Mouse (Mus musculus): Measurements from ENCODE around the gene Kctd11. TPM values are rescaled to one million over a fixed set of nuclear protein-coding genes. Genes with fewer than 3 reads are reported as not detected.
A peak's percentile ranks its signal among the peaks of the same experiment; 100 is the strongest.

Gene Kctd11
- polyA plus RNA-seq, 1 experiment from 2014 or later, result 3.3 TPM

DNA sequence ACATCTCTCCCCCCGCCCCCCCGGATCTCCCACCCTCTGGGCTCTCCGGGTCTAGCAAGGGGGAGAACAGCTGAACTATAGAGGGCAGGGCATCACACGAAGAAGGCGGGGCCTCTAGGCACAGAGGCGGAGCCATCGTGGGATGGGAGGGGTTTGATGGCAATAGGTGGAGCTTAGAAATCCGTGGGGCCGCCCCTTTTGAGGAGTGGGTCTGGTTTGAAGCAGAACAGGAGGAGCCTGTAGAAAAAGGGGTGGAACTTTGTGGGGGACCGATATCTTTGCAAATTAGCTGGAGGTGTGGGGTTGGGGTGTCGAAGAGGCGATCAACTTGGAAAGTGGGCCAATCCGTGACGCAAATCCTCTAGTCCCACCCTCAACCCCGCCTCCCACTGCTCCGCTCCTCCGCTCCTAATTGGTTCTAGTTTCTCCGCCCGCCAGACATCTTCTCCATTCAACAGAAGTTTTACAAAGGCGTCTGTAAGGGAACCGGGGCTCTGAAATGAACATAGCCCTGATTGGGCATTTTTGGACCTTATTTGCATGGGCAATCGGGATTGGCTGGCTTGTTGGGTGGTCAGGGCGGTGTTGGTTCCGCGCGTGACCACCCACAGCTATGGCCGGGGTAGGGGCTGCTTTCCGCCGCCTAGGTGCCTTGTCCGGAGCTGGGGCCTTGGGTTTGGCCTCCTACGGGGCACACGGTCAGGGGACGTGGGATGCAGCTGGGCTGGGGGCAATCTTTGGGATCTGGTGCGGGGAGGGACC, 43.1 kb downstream of the Kctd11 start, which contains the start of gene Tmem256:
Gene Tmem256 (plus strand): TSS at position 563 of the 762 bp plus-strand sequence.
- H3K4me1 ChIP-seq (ENCODE audit: control insufficient read depth, insufficient read depth, low read length), result peaks cover 33% of the 10 kb centered on the region
- no peaks in the 10 kb centered on the region for H3K36me3 ChIP-seq (ENCODE audit: control insufficient read depth, insufficient read depth, low read length)
- WGBS (ENCODE audit: insufficient replicate concordance), result under 1% methylated on average over 34 of the region's 34 CpGs
- peaks cover 40% of the 10 kb centered on the region for H3K27me3 ChIP-seq (ENCODE audit: control insufficient read depth, insufficient read depth, low read length)
- H3K4me2 ChIP-seq, result peak within 1 kb of the TSS; percentile 91
- ATAC-seq (replicated peaks; ENCODE audit: insufficient number of reproducible peaks, low FRiP score, low TSS enrichment), result peak; percentile 88
- no peaks in the 10 kb centered on the region for H3K9me3 ChIP-seq (replicated peaks; ENCODE audit: control insufficient read depth, low read length)
- H3K9ac ChIP-seq (ENCODE audit: low read depth, low read length), result peak within 1 kb of the TSS; percentile 85
- H3K4me3 ChIP-seq (ENCODE audit: low read depth, low read length), result peak within 1 kb of the TSS; percentile 70
- peak within 1 kb of the TSS; percentile 85 for H3K27ac ChIP-seq (ENCODE audit: low read depth, low read length)

DNA sequence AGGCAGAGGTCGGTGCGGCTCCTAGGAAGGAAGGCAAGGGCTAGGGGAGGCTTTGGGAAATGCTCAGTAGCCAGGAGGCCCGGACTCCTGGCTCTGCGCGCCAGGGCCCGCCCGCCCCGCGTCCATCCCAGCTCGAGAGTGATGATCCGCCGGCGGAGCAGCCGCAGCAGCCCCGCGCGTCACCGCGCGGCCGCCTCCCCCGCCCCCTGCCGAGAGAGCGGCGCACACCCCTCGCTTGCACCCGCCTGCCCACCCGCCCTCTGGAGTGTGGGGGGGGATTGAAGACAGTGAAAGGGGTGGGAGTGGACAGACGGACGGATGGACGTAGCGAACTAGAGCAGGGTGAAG, 43.6 kb downstream of the Kctd11 start, which contains the start of gene Nlgn2:
Gene Nlgn2 (minus strand): TSS at position 181 of the 348 bp plus-strand sequence.
- WGBS (ENCODE audit: insufficient replicate concordance), result 0% methylated on average over 26 of the region's 32 CpGs
- Histone ChIP-seq H3K4me2 (peak within 1 kb of the TSS; percentile 91), H3K36me3 (ENCODE audit: control insufficient read depth, insufficient read depth, low read length) (no peaks in the 10 kb centered on the region), H3K4me3 (ENCODE audit: low read depth, low read length) (peak within 1 kb of the TSS; percentile 70), H3K27ac (ENCODE audit: low read depth, low read length) (peak within 1 kb of the TSS; percentile 85), H3K27me3 (ENCODE audit: control insufficient read depth, insufficient read depth, low read length) (peaks cover 45% of the 10 kb centered on the region), H3K4me1 (ENCODE audit: control insufficient read depth, insufficient read depth, low read length) (peaks cover 33% of the 10 kb centered on the region), H3K9me3 (replicated peaks; ENCODE audit: control insufficient read depth, low read length) (no peaks in the 10 kb centered on the region), H3K9ac (ENCODE audit: low read depth, low read length) (peak within 1 kb of the TSS; percentile 85)
- ATAC-seq (replicated peaks; ENCODE audit: insufficient number of reproducible peaks, low FRiP score, low TSS enrichment), result peak; percentile 65

DNA sequence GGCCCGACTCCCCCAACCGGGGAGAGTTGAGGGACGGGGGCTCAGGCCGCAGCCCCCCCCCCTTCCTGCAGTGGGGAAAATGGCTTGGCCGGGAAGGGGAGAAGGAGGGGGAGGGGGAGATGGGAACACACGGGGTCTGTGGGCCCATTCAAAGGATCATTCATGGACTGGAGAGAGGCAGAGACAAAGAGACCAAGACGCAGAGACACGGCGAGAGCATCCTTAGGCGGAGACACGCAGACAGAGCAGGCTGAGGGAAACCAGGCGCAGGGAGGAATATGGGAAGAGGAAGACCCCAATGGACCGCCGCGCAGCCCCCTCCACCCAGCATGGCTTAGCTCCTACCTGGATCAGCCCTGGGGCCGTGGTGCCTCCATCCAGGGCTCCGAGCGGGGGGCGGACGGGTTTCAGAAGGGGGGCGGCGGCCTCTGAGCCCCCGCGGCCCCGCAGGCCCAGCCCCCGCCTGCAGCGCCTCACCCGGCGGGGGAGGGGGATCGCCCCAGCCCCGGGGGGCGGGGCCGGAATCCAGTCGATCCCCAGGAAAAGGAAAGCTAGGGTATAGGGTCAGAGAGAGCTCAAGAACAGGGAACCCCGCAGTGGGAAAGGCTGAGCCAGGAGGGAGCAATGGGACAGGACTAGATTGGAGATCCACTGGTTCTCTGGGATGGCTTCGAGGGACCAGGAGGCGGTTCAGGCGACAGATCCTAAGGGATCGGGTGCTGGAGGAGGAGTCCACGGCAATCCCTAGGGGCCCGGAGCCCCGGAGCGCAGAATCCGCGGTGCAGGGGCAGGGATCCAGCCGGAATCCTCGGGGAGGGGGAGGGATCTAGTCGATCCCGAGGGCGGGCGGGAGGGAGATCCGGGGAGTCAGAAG, 44.3 kb downstream of the Kctd11 start:
- peaks cover 47% of the 10 kb centered on the region for H3K27me3 ChIP-seq (ENCODE audit: control insufficient read depth, insufficient read depth, low read length)
- peaks cover 33% of the 10 kb centered on the region for H3K4me1 ChIP-seq (ENCODE audit: control insufficient read depth, insufficient read depth, low read length)
- H3K4me3 ChIP-seq (ENCODE audit: low read depth, low read length), result peak overlapping the region; percentile 70
- no peaks in the 10 kb centered on the region for H3K36me3 ChIP-seq (ENCODE audit: control insufficient read depth, insufficient read depth, low read length)
- H3K4me2 ChIP-seq, result peak overlapping the region; percentile 91
- peak overlapping the region; percentile 78 for H3K9ac ChIP-seq (ENCODE audit: low read depth, low read length)
- 0 out of 2 replicates have a peak overlapping the region, but pooled peaks have one; percentile 50 for H3K27ac ChIP-seq (ENCODE audit: low read depth, low read length)
- WGBS (ENCODE audit: insufficient replicate concordance), result 1% methylated on average over 51 of the region's 52 CpGs
- H3K9me3 ChIP-seq (replicated peaks; ENCODE audit: control insufficient read depth, low read length), result no peaks in the 10 kb centered on the region
- no peak for ATAC-seq (replicated peaks; ENCODE audit: insufficient number of reproducible peaks, low FRiP score, low TSS enrichment)

DNA sequence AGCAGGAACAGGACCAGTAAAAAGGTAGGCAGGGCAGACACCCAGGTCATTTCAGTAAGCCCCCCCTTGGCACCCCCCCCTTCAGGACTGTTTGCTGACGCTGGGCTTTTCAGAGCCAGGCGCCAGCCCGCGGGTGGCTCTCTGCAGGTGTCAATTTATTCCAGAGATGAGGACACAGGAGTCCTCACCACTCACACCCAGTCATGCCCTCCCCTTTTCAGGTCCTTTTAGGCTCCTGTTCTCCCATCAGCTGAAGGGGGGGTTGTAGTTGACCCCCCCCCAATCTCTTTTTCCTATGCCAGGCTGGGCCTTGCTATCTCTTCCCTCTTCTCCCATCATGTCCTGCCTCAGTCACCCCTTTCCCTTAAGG, 45.3 kb downstream of the Kctd11 start:
- no peak for ATAC-seq (replicated peaks; ENCODE audit: insufficient number of reproducible peaks, low FRiP score, low TSS enrichment)
- Histone ChIP-seq H3K9ac (ENCODE audit: low read depth, low read length) (no peak overlapping the region), H3K36me3 (ENCODE audit: control insufficient read depth, insufficient read depth, low read length) (no peaks in the 10 kb centered on the region), H3K27ac (ENCODE audit: low read depth, low read length) (no peak overlapping the region), H3K4me1 (ENCODE audit: control insufficient read depth, insufficient read depth, low read length) (peaks cover 33% of the 10 kb centered on the region), H3K4me2 (peak overlapping the region; percentile 91), H3K27me3 (ENCODE audit: control insufficient read depth, insufficient read depth, low read length) (peaks cover 47% of the 10 kb centered on the region), H3K4me3 (ENCODE audit: low read depth, low read length) (peak overlapping the region; percentile 70; the same call in 1 of the 2 replicates), H3K9me3 (replicated peaks; ENCODE audit: control insufficient read depth, low read length) (no peaks in the 10 kb centered on the region)
- WGBS (ENCODE audit: insufficient replicate concordance), result 8% methylated on average over 4 of the region's 4 CpGs

DNA sequence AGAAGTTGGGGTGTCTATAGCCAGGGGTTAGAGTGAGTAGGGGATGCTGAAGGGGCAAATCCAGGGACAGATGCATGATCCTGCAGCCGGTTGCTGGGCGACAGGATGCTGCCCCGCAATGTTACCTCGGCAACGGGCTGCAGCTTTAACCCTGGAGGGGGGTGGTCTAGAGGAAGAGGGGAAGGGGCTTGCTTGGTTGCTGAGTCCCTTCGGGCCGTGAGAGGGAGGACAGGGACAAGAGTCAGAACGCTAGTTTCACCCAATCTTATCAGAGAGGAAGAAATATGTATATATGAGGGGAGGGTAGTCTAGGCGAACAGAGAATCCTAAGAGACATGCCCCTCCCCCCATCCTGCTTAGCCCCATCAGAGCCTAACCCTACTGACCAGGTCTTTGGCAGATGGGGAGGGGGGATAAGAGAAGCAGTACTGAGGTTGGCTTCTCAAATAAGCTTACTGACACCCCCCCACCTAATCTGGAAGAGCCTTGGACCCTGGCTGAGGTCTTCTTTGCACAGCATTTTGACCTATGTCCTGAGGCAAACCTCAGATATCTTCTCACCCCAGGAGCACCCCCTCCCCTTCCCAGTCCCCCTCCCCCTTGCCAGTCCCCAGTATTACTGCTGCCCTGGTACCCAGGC, 45.8 kb downstream of the Kctd11 start:
- no peak overlapping the region for H3K9ac ChIP-seq (ENCODE audit: low read depth, low read length)
- H3K36me3 ChIP-seq (ENCODE audit: control insufficient read depth, insufficient read depth, low read length), result no peaks in the 10 kb centered on the region
- no peak overlapping the region for H3K27ac ChIP-seq (ENCODE audit: low read depth, low read length)
- no peaks in the 10 kb centered on the region for H3K9me3 ChIP-seq (replicated peaks; ENCODE audit: control insufficient read depth, low read length)
- 7% methylated on average over 9 of the region's 9 CpGs for WGBS (ENCODE audit: insufficient replicate concordance)
- 0 out of 2 replicates have a peak overlapping the region, but pooled peaks have one; percentile 70 for H3K4me3 ChIP-seq (ENCODE audit: low read depth, low read length)
- H3K4me2 ChIP-seq, result peak overlapping the region; percentile 89; the same call in 1 of the 2 replicates
- no peak for ATAC-seq (replicated peaks; ENCODE audit: insufficient number of reproducible peaks, low FRiP score, low TSS enrichment)
- peaks cover 47% of the 10 kb centered on the region for H3K27me3 ChIP-seq (ENCODE audit: control insufficient read depth, insufficient read depth, low read length)
- peaks cover 33% of the 10 kb centered on the region for H3K4me1 ChIP-seq (ENCODE audit: control insufficient read depth, insufficient read depth, low read length)

DNA sequence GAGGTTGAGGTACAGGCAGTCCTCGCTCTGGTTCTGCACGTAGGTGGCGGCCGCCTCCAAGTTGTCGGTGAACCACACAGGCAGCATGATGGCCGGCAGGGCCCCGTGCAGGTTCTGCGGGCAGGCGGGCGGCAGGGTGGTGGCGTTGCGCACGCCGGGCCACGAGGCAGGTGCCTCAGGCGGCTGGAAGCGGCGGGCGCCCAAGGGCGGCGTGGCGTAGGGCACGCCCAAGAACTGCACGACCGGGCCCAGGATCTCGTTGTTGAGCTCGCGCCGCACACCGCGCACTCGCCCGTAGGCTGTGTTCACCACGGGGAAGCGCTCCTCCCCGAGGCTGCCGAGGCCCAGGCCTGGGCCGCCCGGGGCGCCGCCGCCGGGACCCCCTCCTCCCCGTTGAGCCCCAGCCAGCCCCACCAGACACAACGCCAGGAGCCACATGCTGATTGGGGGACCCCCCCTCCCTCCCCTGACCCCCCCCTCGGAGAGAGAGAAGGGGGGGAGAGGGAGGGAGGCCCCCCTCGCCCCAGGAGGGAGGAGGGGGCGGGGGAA, 47.1 kb downstream of the Kctd11 start:
- peak overlapping the region; percentile 48 for H3K4me3 ChIP-seq (ENCODE audit: low read depth, low read length)
- H3K4me1 ChIP-seq (ENCODE audit: control insufficient read depth, insufficient read depth, low read length), result peaks cover 27% of the 10 kb centered on the region
- H3K9me3 ChIP-seq (replicated peaks; ENCODE audit: control insufficient read depth, low read length), result no peaks in the 10 kb centered on the region
- WGBS (ENCODE audit: insufficient replicate concordance), result 6% methylated on average over 43 of the region's 48 CpGs
- H3K36me3 ChIP-seq (ENCODE audit: control insufficient read depth, insufficient read depth, low read length), result no peaks in the 10 kb centered on the region
- ATAC-seq (replicated peaks; ENCODE audit: insufficient number of reproducible peaks, low FRiP score, low TSS enrichment), result no peak
- H3K27me3 ChIP-seq (ENCODE audit: control insufficient read depth, insufficient read depth, low read length), result peaks cover 47% of the 10 kb centered on the region
- H3K4me2 ChIP-seq, result peak overlapping the region; percentile 89
- H3K9ac ChIP-seq (ENCODE audit: low read depth, low read length), result peak overlapping the region; percentile 77
- no peak overlapping the region for H3K27ac ChIP-seq (ENCODE audit: low read depth, low read length)

DNA sequence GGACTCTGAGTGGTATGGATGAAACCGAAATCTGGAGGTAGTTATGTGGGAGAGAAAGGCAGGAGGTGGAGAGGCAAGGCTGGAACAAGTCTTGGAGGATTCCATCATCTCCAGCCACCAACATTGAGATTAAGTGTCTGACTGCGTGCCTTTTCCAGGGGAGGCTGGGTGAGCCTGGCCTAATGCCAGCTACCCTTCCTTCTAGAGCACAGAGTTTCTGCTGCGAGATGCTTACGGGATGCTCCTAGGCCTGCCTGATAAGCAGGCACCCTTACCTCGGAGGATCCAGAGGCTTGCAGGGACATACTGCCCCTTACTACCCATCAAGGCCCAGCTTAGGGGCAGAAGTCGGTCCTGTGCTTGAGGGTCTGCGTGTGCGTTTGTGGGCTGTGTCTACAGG, 47.7 kb downstream of the Kctd11 start:
- Histone ChIP-seq H3K4me2 (peak overlapping the region; percentile 89), H3K9ac (ENCODE audit: low read depth, low read length) (peak overlapping the region; percentile 77), H3K9me3 (replicated peaks; ENCODE audit: control insufficient read depth, low read length) (no peaks in the 10 kb centered on the region), H3K4me3 (ENCODE audit: low read depth, low read length) (peak overlapping the region; percentile 48), H3K27ac (ENCODE audit: low read depth, low read length) (no peak overlapping the region), H3K4me1 (ENCODE audit: control insufficient read depth, insufficient read depth, low read length) (peaks cover 24% of the 10 kb centered on the region), H3K36me3 (ENCODE audit: control insufficient read depth, insufficient read depth, low read length) (no peaks in the 10 kb centered on the region), H3K27me3 (ENCODE audit: control insufficient read depth, insufficient read depth, low read length) (peaks cover 47% of the 10 kb centered on the region)
- 39% methylated on average over 8 of the region's 8 CpGs for WGBS (ENCODE audit: insufficient replicate concordance)
- ATAC-seq (replicated peaks; ENCODE audit: insufficient number of reproducible peaks, low FRiP score, low TSS enrichment), result no peak

DNA sequence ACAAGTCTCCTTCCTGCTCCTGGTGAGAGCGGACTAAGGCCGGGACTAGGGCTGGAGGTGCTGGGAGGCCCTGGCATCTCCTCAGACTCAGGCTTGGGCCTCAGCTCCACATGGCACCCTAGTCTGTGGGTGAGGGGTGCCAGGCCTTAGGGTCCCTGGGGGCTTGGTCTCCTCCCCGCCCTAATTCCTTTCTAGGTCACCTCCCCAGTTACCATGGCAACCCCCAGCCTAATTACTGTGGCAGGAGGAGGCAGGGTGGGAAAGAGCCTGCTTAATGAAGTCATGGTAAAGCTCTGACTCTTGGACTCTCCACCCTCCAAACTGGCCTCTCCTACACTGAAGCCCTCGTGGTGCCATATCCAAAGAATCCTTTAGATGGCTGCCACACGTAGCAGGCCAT, 52.4 kb downstream of the Kctd11 start:
- no peaks in the 10 kb centered on the region for H3K9me3 ChIP-seq (replicated peaks; ENCODE audit: control insufficient read depth, low read length)
- H3K4me3 ChIP-seq (ENCODE audit: low read depth, low read length), result no peak overlapping the region
- WGBS (ENCODE audit: insufficient replicate concordance), result 69% methylated on average over 5 of the region's 5 CpGs
- H3K27me3 ChIP-seq (ENCODE audit: control insufficient read depth, insufficient read depth, low read length), result peaks cover 14% of the 10 kb centered on the region
- H3K36me3 ChIP-seq (ENCODE audit: control insufficient read depth, insufficient read depth, low read length), result peaks cover 7% of the 10 kb centered on the region
- peaks cover 6% of the 10 kb centered on the region; the same call in 1 of the 2 replicates for H3K4me1 ChIP-seq (ENCODE audit: control insufficient read depth, insufficient read depth, low read length)
- no peak overlapping the region for H3K27ac ChIP-seq (ENCODE audit: low read depth, low read length)
- no peak for ATAC-seq (replicated peaks; ENCODE audit: insufficient number of reproducible peaks, low FRiP score, low TSS enrichment)
- H3K9ac ChIP-seq (ENCODE audit: low read depth, low read length), result no peak overlapping the region
- H3K4me2 ChIP-seq, result no peak overlapping the region
